Mouse (Mus musculus) intestine, postnatal 0 days (tissue): ENCODE data around the gene Dnm2. TPM values are rescaled to one million over a fixed set of nuclear protein-coding genes. Genes with fewer than 3 reads are reported as not detected.

ENCODE experiments used
- ATAC-seq: fragments of 200-750 bp; cut with Nextera tagmentation; 2 replicates; pipeline ENCODE4 v1.8.0; 2017; ENCODE audit warnings: mild to moderate bottlenecking, moderate TSS enrichment, moderate library complexity
- H3K27ac ChIP-seq: fragments of 300-500 bp; sonication (generic); 2 replicates; pipeline ENCODE4 v1.5.1; 2014; ENCODE audit warnings: mild to moderate bottlenecking, low read depth, low read length, moderate library complexity
- H3K27me3 ChIP-seq: fragments of 300-500 bp; sonication (generic); replicated peaks from 2 replicates; pipeline ENCODE4 v1.6.1; 2014; ENCODE audit warnings: low read length, mixed read lengths; ENCODE audit not compliant: control insufficient read depth, insufficient read depth
- H3K36me3 ChIP-seq: fragments of 300-500 bp; sonication (generic); 2 replicates; pipeline ENCODE4 v1.6.1; 2014; ENCODE audit warnings: mild to moderate bottlenecking, moderate library complexity; ENCODE audit not compliant: control insufficient read depth, insufficient read depth
- H3K4me1 ChIP-seq: fragments of 300-500 bp; sonication (generic); replicated peaks from 2 replicates; pipeline ENCODE4 v1.6.1; 2014; ENCODE audit warnings: antibody characterized with exemption, low read length, mixed read lengths; ENCODE audit not compliant: control insufficient read depth, insufficient read depth
- H3K4me2 ChIP-seq: fragments of 300-500 bp; sonication (generic); replicated peaks from 2 replicates; pipeline ENCODE4 v1.6.1; 2014; ENCODE audit warnings: low read depth, mild to moderate bottlenecking, moderate library complexity
- H3K4me3 ChIP-seq: fragments of 300-500 bp; sonication (generic); 2 replicates; pipeline ENCODE4 v1.5.1; 2014; ENCODE audit warnings: low read depth, low read length
- H3K9ac ChIP-seq: fragments of 300-500 bp; sonication (generic); 2 replicates; pipeline ENCODE4 v1.6.1; 2014; ENCODE audit warnings: mild to moderate bottlenecking, low read depth, low read length
- H3K9me3 ChIP-seq: fragments of 300-500 bp; sonication (generic); 2 replicates; pipeline ENCODE4 v1.6.1; 2016; ENCODE audit warnings: mixed run types; ENCODE audit not compliant: control insufficient read depth
- CTCF ChIP-seq: sonication (generic); IDR thresholded peaks from 2 replicates; pipeline ENCODE4 v1.5.1; 2016; ENCODE audit warnings: low read depth, mild to moderate bottlenecking, control low read depth, antibody characterized with exemption, moderate library complexity
- WGBS: fragments of 180-500 bp; shearing (Covaris S2); extraction: QIAGEN DNeasy Blood & Tissue Kit; methylation state at CpG from one replicate; pipeline ENCODE4 v1.1.7; 2014; 5-methylcytosine and 5-hydroxymethylcytosine counted together
- polyA plus RNA-seq: library from polyadenylated mRNA; unstranded; fragments of >200 nt; fragmentation: Nextera tagmentation; extraction: Ambion mirVana; gene quantifications from 2 replicates; pipeline ENCODE4 v1.2.1, GENCODE M21; 2015

The Dnm2 gene
- polyA plus RNA-seq, 1 experiment from 2014 or later, result 69.6 TPM

GRCm38 (mm10) chr9:21443853-21444252, 19.1 kb downstream of the Dnm2 start:
- Histone ChIP-seq H3K9ac (no peak overlapping the region), H3K27me3 (no peaks in the 10 kb centered on the region), H3K9me3 (no peaks in the 10 kb centered on the region), H3K36me3 (0 out of 2 replicates have a peak, but pooled peaks cover 15% of the 10 kb centered on the region), H3K4me2 (no peak overlapping the region), H3K4me1 (no peaks in the 10 kb centered on the region), H3K4me3 (no peak overlapping the region), H3K27ac (no peak overlapping the region)
- no peak for TF ChIP-seq CTCF
- ATAC-seq, result no peak
- WGBS, result 87% methylated on average over 8 of the region's 8 CpGs

- WGBS, result 87% methylated on average over 4 of the region's 4 CpGs
- no peak overlapping the region for H3K9ac ChIP-seq
- ATAC-seq, result no peak
Observed at GRCm38 (mm10) chr9:21444574-21444973, 19.9 kb downstream of the Dnm2 start.

GRCm38 (mm10) chr9:21445081-21445744, 20.5 kb downstream of the Dnm2 start:
- H3K4me1 ChIP-seq, result no peaks in the 10 kb centered on the region
- H3K9ac ChIP-seq, result no peak overlapping the region
- H3K9me3 ChIP-seq, result no peaks in the 10 kb centered on the region
- H3K36me3 ChIP-seq, result 0 out of 2 replicates have a peak, but pooled peaks cover 15% of the 10 kb centered on the region
- no peak overlapping the region for H3K4me3 ChIP-seq
- H3K27ac ChIP-seq, result no peak overlapping the region
- WGBS, result 95% methylated on average over 6 of the region's 6 CpGs
- H3K27me3 ChIP-seq, result no peaks in the 10 kb centered on the region
- TF ChIP-seq CTCF, result peak; percentile 31
- H3K4me2 ChIP-seq, result no peak overlapping the region
- ATAC-seq, result no peak

More at GRCm38 (mm10) chr9:21444574-21444973, 19.9 kb downstream of the Dnm2 start:
- H3K4me3 ChIP-seq, result no peak overlapping the region
- no peak overlapping the region for H3K27ac ChIP-seq
- no peaks in the 10 kb centered on the region for H3K9me3 ChIP-seq
- no peaks in the 10 kb centered on the region for H3K27me3 ChIP-seq
- H3K4me2 ChIP-seq, result no peak overlapping the region
- H3K36me3 ChIP-seq, result 0 out of 2 replicates have a peak, but pooled peaks cover 15% of the 10 kb centered on the region
- TF ChIP-seq CTCF, result no peak
- no peaks in the 10 kb centered on the region for H3K4me1 ChIP-seq

GRCm38 (mm10) chr9:21447778-21448177, 23.1 kb downstream of the Dnm2 start:
- no peak for ATAC-seq
- no peak overlapping the region for H3K4me3 ChIP-seq
- no peaks in the 10 kb centered on the region for H3K27me3 ChIP-seq
- H3K4me2 ChIP-seq, result no peak overlapping the region
- no peak overlapping the region for H3K9ac ChIP-seq
- TF ChIP-seq CTCF, result no peak
- H3K36me3 ChIP-seq, result 0 out of 2 replicates have a peak, but pooled peaks cover 5% of the 10 kb centered on the region
- H3K27ac ChIP-seq, result 0 out of 2 replicates have a peak overlapping the region, but pooled peaks have one; percentile 21
- WGBS, result 89% methylated on average over 2 of the region's 2 CpGs
- 0 out of 2 replicates have a peak, but pooled peaks cover 2% of the 10 kb centered on the region for H3K4me1 ChIP-seq
- no peaks in the 10 kb centered on the region for H3K9me3 ChIP-seq

DNA sequence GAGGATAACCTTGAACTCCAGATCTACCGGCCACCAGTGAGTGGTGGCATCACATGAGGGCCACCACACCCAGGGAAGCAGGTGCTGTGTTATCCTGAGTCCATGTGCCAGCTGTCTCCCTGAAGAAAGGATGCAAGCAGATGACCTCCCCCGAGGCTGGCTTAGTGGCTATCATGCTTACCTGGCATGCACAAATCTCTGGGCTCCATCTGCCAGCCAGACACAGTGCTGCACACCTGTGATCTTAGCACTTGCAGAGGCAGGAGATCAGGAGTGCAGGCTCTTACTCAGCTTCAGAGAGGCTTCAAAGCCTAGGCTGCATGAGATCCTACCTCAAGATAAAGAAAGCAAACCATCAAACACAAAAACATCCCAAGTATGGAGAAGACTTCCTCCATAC, 25.0 kb downstream of the Dnm2 start:
- Histone ChIP-seq H3K36me3 (0 out of 2 replicates have a peak, but pooled peaks cover 1% of the 10 kb centered on the region), H3K27ac (peak overlapping the region; percentile 41), H3K9me3 (no peaks in the 10 kb centered on the region), H3K4me1 (0 out of 2 replicates have a peak, but pooled peaks cover 2% of the 10 kb centered on the region), H3K27me3 (no peaks in the 10 kb centered on the region), H3K9ac (no peak overlapping the region), H3K4me2 (no peak overlapping the region), H3K4me3 (no peak overlapping the region)
- 0 out of 2 replicates have a peak, but pooled peaks have one; percentile 5 for TF ChIP-seq CTCF
- no peak for ATAC-seq
- WGBS, result 30% methylated on average over 2 of the region's 2 CpGs

DNA sequence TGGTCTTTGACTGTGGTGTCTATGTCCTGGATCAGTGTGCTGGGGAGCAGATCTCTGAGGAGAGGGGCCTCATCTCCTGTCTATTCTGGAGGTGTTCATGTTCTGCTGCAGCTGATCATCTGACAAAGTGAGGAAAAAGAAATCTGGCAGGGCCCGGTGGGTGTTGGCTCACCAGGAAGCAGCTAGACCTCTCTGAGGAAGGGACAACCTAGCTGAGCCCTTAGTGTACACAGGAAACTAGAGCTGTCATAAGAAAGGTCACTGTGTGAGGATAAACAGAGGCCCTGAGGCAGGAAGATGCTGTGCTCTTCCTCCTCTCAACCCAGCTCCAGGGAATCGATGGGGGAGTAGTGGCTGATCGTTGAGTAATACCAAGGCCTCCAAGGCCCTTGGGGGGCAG, 25.6 kb downstream of the Dnm2 start:
- Histone ChIP-seq H3K4me3 (no peak overlapping the region), H3K4me2 (no peak overlapping the region), H3K36me3 (no peaks in the 10 kb centered on the region), H3K4me1 (0 out of 2 replicates have a peak, but pooled peaks cover 2% of the 10 kb centered on the region), H3K9ac (no peak overlapping the region), H3K27ac (peak overlapping the region; percentile 41), H3K9me3 (no peaks in the 10 kb centered on the region), H3K27me3 (no peaks in the 10 kb centered on the region)
- no peak for TF ChIP-seq CTCF
- 48% methylated on average over 3 of the region's 3 CpGs for WGBS
- ATAC-seq, result no peak
